Mouse (Mus musculus) lung, adult 2 months (tissue): Measurements from ENCODE around the gene Apba3. TPM values are rescaled to one million over a fixed set of nuclear protein-coding genes. Genes with fewer than 3 reads are reported as not detected.
A peak's percentile ranks its signal among the peaks of the same experiment; 100 is the strongest.
"Not testable (repeated sequence)": the region's sequence is repeated elsewhere in the genome, so short reads cannot be mapped to it uniquely, and the experiment has no call there.

Source experiments
- DNase-seq: peaks from one replicate; pipeline ENCODE4 v3.0.0; 2022
- H3K4me1 ChIP-seq: fragments of 200-500 bp; 2 replicates; pipeline ENCODE4 v1.6.1; 2011; ENCODE audit warnings: low read length; ENCODE audit not compliant: control insufficient read depth, insufficient read depth
- H3K4me3 ChIP-seq: fragments of 200-500 bp; replicated peaks from 2 replicates; pipeline ENCODE3; 2011; ENCODE audit warnings: low read depth, mild to moderate bottlenecking, control low read depth, low read length; ENCODE audit errors: extremely low read depth
- CTCF ChIP-seq: fragments of 200-500 bp; IDR thresholded peaks from 2 replicates; pipeline ENCODE4 v1.5.1; 2011; ENCODE audit warnings: mild to moderate bottlenecking, low read length, control low read depth; ENCODE audit not compliant: insufficient read depth
- POLR2A ChIP-seq: fragments of 200-500 bp; IDR thresholded peaks from 2 replicates; pipeline ENCODE4 v1.6.1; 2011; ENCODE audit warnings: low read depth, mild to moderate bottlenecking, control low read depth, low read length, borderline replicate concordance; ENCODE audit errors: extremely low read depth
- WGBS: fragments of 180-500 bp; shearing (Covaris S2); methylation state at CpG from one replicate; pipeline ENCODE4 v1.1.7; 2018; 5-methylcytosine and 5-hydroxymethylcytosine counted together
- polyA plus RNA-seq: library from polyadenylated mRNA; depleted of rRNA; stranded (reverse); fragments of >200 nt; gene quantifications from 2 replicates; pipeline ENCODE4 v1.2.3, GENCODE M21; 2012; rRNA removed

Apba3 gene
- polyA plus RNA-seq, result 86.4 and 104 TPM in 2 replicates

- peak; percentile 96 for DNase-seq
- under 1% methylated on average over 48 of the region's 48 CpGs for WGBS
- Histone ChIP-seq H3K4me1 (peaks cover 5% of the 10 kb centered on the region; the same call in 1 of the 2 replicates), H3K4me3 (peak within 1 kb of the TSS; percentile 91)
- TF ChIP-seq CTCF (no peak), POLR2A (peak; percentile 71; the same call in 1 of the 2 replicates)
These were observed at the start of gene Apba3, which contains the start of gene Mrpl54 for GRCm38 (mm10) chr10:81266211-81267105. Gene Apba3, plus strand, starts transcription at chr10:81266960. Gene Mrpl54, minus strand, starts transcription at chr10:81266934.

GRCm38 (mm10) chr10:81217267-81217666 is 49.5 kb upstream of the Apba3 start:
- H3K4me3 ChIP-seq, DNase-seq, H3K4me1 ChIP-seq: not testable (repeated sequence)
- WGBS, result 17% methylated on average over 1 of the region's 1 CpGs
- TF ChIP-seq CTCF, result peak; percentile 71

GRCm38 (mm10) chr10:81217964-81218363 is 48.8 kb upstream of the Apba3 start:
- DNase-seq, result peak; percentile 71
- no peaks in the 10 kb centered on the region for H3K4me1 ChIP-seq
- H3K4me3 ChIP-seq, result no peak overlapping the region
- 20% methylated on average over 7 of the region's 7 CpGs for WGBS
- TF ChIP-seq CTCF, result peak; percentile 82
- no peak for TF ChIP-seq POLR2A

- Histone ChIP-seq H3K4me1 (no peaks in the 10 kb centered on the region), H3K4me3 (no peak overlapping the region)
- DNase-seq, result no peak
- 74% methylated on average over 5 of the region's 5 CpGs for whole genome bisulfite sequencing
- TF ChIP-seq CTCF, result no peak
- TF ChIP-seq POLR2A, result no peak
These were observed 45.3 kb upstream of the Apba3 start for GRCm38 (mm10) chr10:81221402-81222015.

GRCm38 (mm10) chr10:81223731-81224130 is 43.0 kb upstream of the Apba3 start:
- DNase-seq, result not testable (repeated sequence)
- 36% methylated on average over 2 of the region's 2 CpGs for WGBS

GRCm38 (mm10) chr10:81229735-81230437 is 36.9 kb upstream of the Apba3 start:
- Histone ChIP-seq H3K4me1 (0 out of 2 replicates have a peak, but pooled peaks cover 2% of the 10 kb centered on the region), H3K4me3 (no peak overlapping the region)
- no peak for DNase-seq
- TF ChIP-seq POLR2A (no peak), CTCF (no peak)
- WGBS, result 12% methylated on average over 20 of the region's 20 CpGs

More at GRCm38 (mm10) chr10:81223731-81224130, 43.0 kb upstream of the Apba3 start:
- H3K4me3 ChIP-seq, H3K4me1 ChIP-seq: not testable (repeated sequence)

- H3K4me1 ChIP-seq, result 0 out of 2 replicates have a peak, but pooled peaks cover 2% of the 10 kb centered on the region
- TF ChIP-seq CTCF (peak; percentile 57), POLR2A (no peak)
- no peak within 1 kb of the TSS for H3K4me3 ChIP-seq
- 10% methylated on average over 27 of the region's 27 CpGs for WGBS
- no peak for DNase-seq
These were observed 36.1 kb upstream of the Apba3 start, which contains the start of gene Atcay for GRCm38 (mm10) chr10:81230438-81231332. Gene Atcay, minus strand, starts transcription at chr10:81230833.

- no peak for TF ChIP-seq CTCF
- DNase-seq, result no peak
- H3K4me1 ChIP-seq, result 0 out of 2 replicates have a peak, but pooled peaks cover 2% of the 10 kb centered on the region
- WGBS, result 57% methylated on average over 7 of the region's 7 CpGs
- H3K4me3 ChIP-seq, result no peak overlapping the region
These were observed 35.3 kb upstream of the Apba3 start for GRCm38 (mm10) chr10:81231436-81231835.
